Mouse (Mus musculus) heart, embryonic 14.5 days (tissue): ENCODE measurements around the gene Dnpep. TPM values are rescaled to one million over a fixed set of nuclear protein-coding genes. Genes with fewer than 3 reads are reported as not detected.

Experiments used
- ATAC-seq: fragments of 200-750 bp; cut with Nextera tagmentation; 2 replicates; pipeline ENCODE4 v1.8.0; 2017; ENCODE audit warnings: low read depth, moderate TSS enrichment; ENCODE audit not compliant: insufficient number of reproducible peaks, insufficient read depth, low FRiP score
- H3K27ac ChIP-seq, 2 experiments: fragments of 200-500 bp in 1 of 2; fragments of 300-500 bp in 1 of 2; sonication (generic) in 1 of 2; replicated peaks in 1 of 2; 2 replicates each; pipeline ENCODE4 v1.5.1; 2012 to 2014; ENCODE audit warnings: low read depth in 2 of 2, low read length in 2 of 2, control low read depth in 1 of 2, mild to moderate bottlenecking in 1 of 2, mixed read lengths in 1 of 2; ENCODE audit not compliant: control insufficient read depth in 1 of 2, insufficient read depth in 1 of 2
- H3K27me3 ChIP-seq: fragments of 300-500 bp; sonication (generic); 2 replicates; pipeline ENCODE4 v1.6.1; 2014; ENCODE audit warnings: mild to moderate bottlenecking, low read length, control low read depth; ENCODE audit not compliant: control insufficient read depth, insufficient read depth
- H3K36me3 ChIP-seq: fragments of 300-500 bp; sonication (generic); 2 replicates; pipeline ENCODE4 v1.6.1; 2014; ENCODE audit warnings: mild to moderate bottlenecking, control low read depth, low read length, mixed read lengths; ENCODE audit not compliant: control insufficient read depth, insufficient read depth
- H3K4me1 ChIP-seq, 2 experiments: fragments of 200-500 bp in 1 of 2; fragments of 300-500 bp in 1 of 2; sonication (generic) in 1 of 2; 2 replicates each; pipeline ENCODE4 v1.6.1; 2012 to 2014; ENCODE audit warnings: low read length in 2 of 2, control low read depth in 1 of 2, mixed read lengths in 1 of 2; ENCODE audit not compliant: control insufficient read depth in 2 of 2, insufficient read depth in 2 of 2
- H3K4me2 ChIP-seq: fragments of 300-500 bp; sonication (generic); 2 replicates; pipeline ENCODE4 v1.6.1; 2014; ENCODE audit warnings: mild to moderate bottlenecking, low read length
- H3K4me3 ChIP-seq, 2 experiments: fragments of 200-500 bp in 1 of 2; fragments of 300-500 bp in 1 of 2; sonication (generic) in 1 of 2; 2 replicates each; pipeline ENCODE4 v1.5.1; 2012 to 2014; ENCODE audit warnings: low read length in 2 of 2, mild to moderate bottlenecking in 2 of 2, control low read depth in 1 of 2, low read depth in 1 of 2, moderate library complexity in 1 of 2; ENCODE audit not compliant: control insufficient read depth in 1 of 2, insufficient read depth in 1 of 2
- H3K9ac ChIP-seq: fragments of 300-500 bp; sonication (generic); 2 replicates; pipeline ENCODE4 v1.6.1; 2014; ENCODE audit warnings: mild to moderate bottlenecking, low read length
- H3K9me3 ChIP-seq: fragments of 300-500 bp; sonication (generic); 2 replicates; pipeline ENCODE4 v1.6.1; 2016; ENCODE audit warnings: low read length, control low read depth; ENCODE audit not compliant: control insufficient read depth
- WGBS: fragments of 180-500 bp; shearing (Covaris S2); extraction: QIAGEN DNeasy Blood & Tissue Kit; methylation state at CpG from one replicate; pipeline ENCODE4 v1.1.7; 2014; 5-methylcytosine and 5-hydroxymethylcytosine counted together
- polyA plus RNA-seq: library from polyadenylated mRNA; unstranded; fragments of >200 nt; fragmentation: Nextera tagmentation; extraction: Ambion mirVana; gene quantifications from 2 replicates; pipeline ENCODE4 v1.2.1, GENCODE M21; 2014

Dnpep gene
- polyA plus RNA-seq = 122 and 128 TPM in 2 replicates

DNA sequence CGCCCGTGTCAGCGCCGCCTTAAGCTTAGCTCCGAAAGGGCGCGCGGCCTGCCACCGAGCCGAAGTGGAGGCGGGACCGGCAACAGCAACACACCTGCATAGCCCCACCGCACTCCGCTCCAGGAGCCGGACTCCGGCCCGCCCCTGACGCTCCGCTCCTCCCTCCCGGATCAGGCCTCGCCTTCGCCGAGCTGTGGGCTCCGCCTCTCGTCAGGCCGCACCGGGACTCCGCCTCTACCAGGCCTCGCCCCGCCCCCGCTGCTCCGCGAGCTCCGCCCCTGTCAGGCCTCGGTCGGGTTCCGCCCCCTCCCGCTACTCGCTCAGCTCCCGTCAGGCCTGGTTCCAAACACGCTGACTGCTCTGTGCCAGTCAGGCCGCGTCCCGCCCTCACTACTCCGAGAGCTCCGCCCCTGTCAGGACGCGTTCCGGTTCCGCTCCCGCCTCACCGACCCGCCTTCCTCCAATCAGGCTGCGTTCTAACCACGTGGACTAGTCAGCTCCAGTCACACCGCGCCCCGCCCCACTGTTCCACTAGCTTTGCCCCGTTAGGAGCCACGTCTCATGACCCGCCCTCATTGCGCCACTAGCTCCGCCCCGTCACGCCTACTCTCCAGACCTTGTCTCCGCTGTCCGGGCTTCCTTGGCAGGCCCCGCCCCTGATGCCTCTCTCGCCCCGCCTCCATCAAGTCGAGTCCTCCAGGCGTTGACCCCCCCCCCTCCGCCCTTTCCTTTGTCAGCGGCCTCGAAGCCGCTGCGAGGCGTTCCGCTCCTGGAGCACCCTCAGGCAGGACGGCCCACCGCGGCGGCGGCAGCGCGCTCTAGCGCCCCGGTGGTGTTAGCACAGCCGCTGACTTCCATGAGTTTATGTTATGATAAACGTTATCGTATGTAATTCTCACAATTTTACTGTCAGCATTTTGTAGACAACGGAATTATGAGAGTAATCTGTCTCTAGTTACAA is at the start of gene Dnpep:
Dnpep (minus strand) TSS at position 750 of the 961 bp plus-strand sequence.
- Histone ChIP-seq H3K9ac (peak within 1 kb of the TSS; percentile 85), H3K4me3 (peak within 1 kb of the TSS; percentile 65 to 80), H3K4me1 (peaks cover 6% of the 10 kb centered on the region in 2 experiments), H3K4me2 (peak within 1 kb of the TSS; percentile 83), H3K36me3 (peaks cover 33% of the 10 kb centered on the region), H3K9me3 (no peaks in the 10 kb centered on the region), H3K27me3 (no peaks in the 10 kb centered on the region), H3K27ac (peak within 1 kb of the TSS; percentile 83 to 96)
- ATAC-seq = peak; percentile 98
- WGBS = under 1% methylated on average over 89 of the region's 92 CpGs

DNA sequence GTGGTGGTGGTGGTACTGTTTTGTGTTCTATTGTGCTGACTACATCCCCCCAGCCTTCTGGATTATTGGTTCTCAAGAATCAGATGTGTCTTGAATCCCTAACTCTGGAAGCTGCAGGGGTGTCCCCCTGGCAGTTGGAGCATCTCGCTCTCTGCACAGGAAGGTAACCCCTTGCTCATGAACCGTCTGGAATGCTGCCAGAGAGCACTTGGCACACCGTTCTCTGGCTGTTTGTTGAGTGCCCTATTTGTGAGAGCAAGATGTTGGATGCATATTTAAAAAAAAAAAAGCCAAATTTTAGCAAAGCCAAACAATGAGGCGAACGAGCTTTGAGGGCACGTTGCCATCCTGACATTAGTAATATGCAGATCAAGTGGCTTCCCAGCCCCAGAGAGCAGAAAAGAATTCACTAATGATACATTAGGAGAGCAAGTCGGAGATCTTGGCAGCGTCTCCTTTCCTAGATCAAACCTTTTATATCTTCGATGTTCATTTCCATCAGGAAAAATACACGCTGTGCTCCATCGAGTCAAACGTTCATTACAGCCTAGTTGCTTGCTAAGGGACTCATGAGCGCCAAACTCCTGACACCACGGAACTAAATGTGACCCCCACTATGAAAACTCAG is 47.8 kb upstream of the Dnpep start:
- ATAC-seq = no peak
- 76% methylated on average over 14 of the region's 14 CpGs for WGBS
- Histone ChIP-seq H3K27me3 (no peaks in the 10 kb centered on the region), H3K9ac (no peak overlapping the region), H3K4me3 (no peak overlapping the region), H3K36me3 (peaks cover 60% of the 10 kb centered on the region), H3K9me3 (no peaks in the 10 kb centered on the region), H3K4me1 (peaks cover 23 to 37% of the 10 kb centered on the region in 2 experiments), H3K27ac (no peak overlapping the region), H3K4me2 (no peak overlapping the region)

- Histone ChIP-seq H3K36me3 (peaks cover 60% of the 10 kb centered on the region), H3K4me3 (no peak overlapping the region), H3K4me2 (no peak overlapping the region), H3K4me1 (peaks cover 21 to 33% of the 10 kb centered on the region in 2 experiments), H3K27me3 (no peaks in the 10 kb centered on the region), H3K27ac (no peak overlapping the region), H3K9me3 (no peaks in the 10 kb centered on the region), H3K9ac (no peak overlapping the region)
- no peak for ATAC-seq
- WGBS = 60% methylated on average over 3 of the region's 3 CpGs
These were observed 46.1 kb upstream of the Dnpep start for GRCm38 (mm10) chr1:75363868-75364267.

DNA sequence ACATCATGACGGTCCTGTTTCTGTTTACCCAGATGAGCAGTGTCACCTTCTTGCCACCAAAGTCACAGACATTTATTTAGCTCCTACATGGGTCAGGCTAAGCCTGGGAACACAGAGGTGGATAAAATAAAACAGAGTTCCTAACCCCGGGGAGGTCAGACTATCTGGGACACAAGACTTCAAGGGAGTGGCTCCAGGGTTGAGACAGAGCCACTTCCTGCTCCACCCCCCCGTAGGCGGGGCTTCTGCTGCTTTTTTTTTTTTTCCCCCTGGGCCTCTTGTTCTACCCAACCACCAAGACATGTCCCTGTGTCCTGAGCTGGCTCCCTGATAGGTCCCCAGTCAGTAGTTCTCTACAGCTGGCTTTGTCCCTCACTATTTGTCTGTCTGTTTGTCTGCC is 44.0 kb upstream of the Dnpep start:
- Histone ChIP-seq H3K4me3 (peak overlapping the region; percentile 29 to 61), H3K27ac (peak overlapping the region; percentile 38 to 98), H3K36me3 (peaks cover 46% of the 10 kb centered on the region), H3K27me3 (no peaks in the 10 kb centered on the region), H3K4me1 (peaks cover 37 to 54% of the 10 kb centered on the region in 2 experiments), H3K9ac (peak overlapping the region; percentile 92), H3K9me3 (no peaks in the 10 kb centered on the region), H3K4me2 (peak overlapping the region; percentile 80)
- peak; percentile 16; the same call in 1 of the 2 replicates for ATAC-seq
- WGBS = 13% methylated on average over 4 of the region's 4 CpGs

DNA sequence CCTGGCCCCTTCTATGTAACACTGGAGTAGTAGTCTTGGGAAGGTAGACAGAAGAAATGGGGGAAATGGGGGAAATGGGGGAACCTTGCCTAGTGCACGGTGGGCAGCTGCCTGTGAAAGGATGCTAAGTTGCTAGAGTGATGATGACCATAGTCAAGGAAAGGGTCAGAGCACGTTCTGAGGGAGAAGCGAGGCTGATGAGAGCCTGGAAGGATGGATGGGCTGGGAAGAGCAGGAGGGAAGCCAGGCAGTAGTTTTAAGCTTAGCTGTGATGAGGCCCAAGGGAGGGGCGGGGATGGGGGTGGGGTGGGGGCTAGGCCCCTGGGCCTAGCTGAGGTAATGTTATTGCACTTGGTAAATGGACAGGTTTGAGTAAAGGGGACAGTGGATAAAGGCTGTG is 43.3 kb upstream of the Dnpep start:
- Histone ChIP-seq H3K27ac (peak overlapping the region; percentile 74 to 98; a peak in 3 of 4 replicates), H3K27me3 (no peaks in the 10 kb centered on the region), H3K9me3 (no peaks in the 10 kb centered on the region), H3K36me3 (peaks cover 40% of the 10 kb centered on the region), H3K4me3 (peak overlapping the region; percentile 59 to 61), H3K9ac (peak overlapping the region; percentile 92), H3K4me1 (peaks cover 37 to 55% of the 10 kb centered on the region in 2 experiments), H3K4me2 (peak overlapping the region; percentile 80)
- 31% methylated on average over 4 of the region's 4 CpGs for WGBS
- ATAC-seq = no peak

GRCm38 (mm10) chr1:75360112-75361031 is 42.6 kb upstream of the Dnpep start, which contains the start of gene Des:
Des (plus strand) TSS chr1:75360329.
- Histone ChIP-seq H3K4me3 (peak within 1 kb of the TSS; percentile 59 to 61), H3K36me3 (peaks cover 33% of the 10 kb centered on the region), H3K27ac (peak within 1 kb of the TSS; percentile 92 to 98), H3K9ac (peak within 1 kb of the TSS; percentile 92), H3K4me1 (peaks cover 37 to 55% of the 10 kb centered on the region in 2 experiments), H3K9me3 (no peaks in the 10 kb centered on the region), H3K4me2 (peak within 1 kb of the TSS; percentile 80), H3K27me3 (no peaks in the 10 kb centered on the region)
- ATAC-seq = peak; percentile 76
- WGBS = 1% methylated on average over 80 of the region's 80 CpGs

DNA sequence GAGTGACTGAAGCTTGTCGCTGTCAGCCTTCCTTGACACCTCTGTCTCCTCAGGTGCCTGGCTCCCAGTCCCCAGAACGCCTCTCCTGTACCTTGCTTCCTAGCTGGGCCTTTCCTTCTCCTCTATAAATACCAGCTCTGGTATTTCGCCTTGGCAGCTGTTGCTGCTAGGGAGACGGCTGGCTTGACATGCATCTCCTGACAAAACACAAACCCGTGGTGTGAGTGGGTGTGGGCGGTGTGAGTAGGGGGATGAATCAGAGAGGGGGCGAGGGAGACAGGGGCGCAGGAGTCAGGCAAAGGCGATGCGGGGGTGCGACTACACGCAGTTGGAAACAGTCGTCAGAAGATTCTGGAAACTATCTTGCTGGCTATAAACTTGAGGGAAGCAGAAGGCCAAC is 41.6 kb upstream of the Dnpep start:
- H3K9ac ChIP-seq = peak overlapping the region; percentile 92
- ATAC-seq = peak; percentile 42
- peaks cover 37 to 51% of the 10 kb centered on the region in 2 experiments for H3K4me1 ChIP-seq
- H3K27me3 ChIP-seq = no peaks in the 10 kb centered on the region
- H3K36me3 ChIP-seq = peaks cover 24% of the 10 kb centered on the region
- peak overlapping the region; percentile 80 for H3K4me2 ChIP-seq
- no peaks in the 10 kb centered on the region for H3K9me3 ChIP-seq
- H3K27ac ChIP-seq = peak overlapping the region; percentile 92 to 98
- 12% methylated on average over 13 of the region's 13 CpGs for WGBS
- peak overlapping the region in 1 of 2 experiments; percentile 61; a peak in 1 of 4 replicates for H3K4me3 ChIP-seq
